Comparison of ENCODE assay signal across 22 mouse cellular contexts in genomic region chr2:66019235-66019634, GRCm38 (mm10).
A peak's percentile ranks its signal among the peaks of the same experiment; 100 is the strongest.
DNase-seq lines count a peak whose midpoint lies in the region; ATAC-seq lines count a peak whose summit lies in the region.
"Had no signal": no experiment of that assay in that cellular context is flagged by ENCODE, and none has a peak within 500 bp of the region (broad histone marks: within the 10 kb centered on the region; RNA-seq: fewer than 3 reads in every experiment).

No protein-coding gene starts in this region.

- H3K36me3 ChIP-seq in hindbrain, embryonic 13.5 days = peaks cover 43% of the 10 kb centered on the region
- no peaks in the 10 kb centered on the region; the same call in 1 of the 2 replicates for H3K36me3 ChIP-seq in hindbrain, embryonic 11.5 days (ENCODE audit: control insufficient read depth, insufficient read depth, low read length)
- peaks cover 52% of the 10 kb centered on the region for H3K36me3 ChIP-seq in midbrain, embryonic 13.5 days
- peaks cover 24% of the 10 kb centered on the region; the same call in 1 of the 2 replicates for H3K36me3 ChIP-seq in midbrain, embryonic 15.5 days (replicated peaks)
- peaks cover 53% of the 10 kb centered on the region for H3K36me3 ChIP-seq in neural tube, embryonic 13.5 days
- H3K36me3 ChIP-seq in neural tube, embryonic 15.5 days = peaks cover 37% of the 10 kb centered on the region
- H3K36me3 ChIP-seq: heart, embryonic 15.5 days had no signal

- H3K9me3 ChIP-seq in hindbrain, embryonic 13.5 days = no peaks in the 10 kb centered on the region
- H3K9me3 ChIP-seq in hindbrain, embryonic 11.5 days (ENCODE audit: control insufficient read depth, low read length) = no peaks in the 10 kb centered on the region
- 0 out of 2 replicates have a peak, but pooled peaks cover 4% of the 10 kb centered on the region for H3K9me3 ChIP-seq in midbrain, embryonic 13.5 days
- no peaks in the 10 kb centered on the region for H3K9me3 ChIP-seq in midbrain, embryonic 15.5 days
- H3K9me3 ChIP-seq in neural tube, embryonic 13.5 days = no peaks in the 10 kb centered on the region
- H3K9me3 ChIP-seq in neural tube, embryonic 15.5 days (replicated peaks) = no peaks in the 10 kb centered on the region
- H3K9me3 ChIP-seq: embryonic facial prominence, embryonic 13.5 days; forebrain, embryonic 12.5 days; heart, embryonic 15.5 days had no signal

- no peak for DNase-seq in hindbrain, embryonic 11.5 days (ENCODE audit: low spot score)
- no peak for DNase-seq in natural killer cell, adult 2 months (ENCODE audit: low spot score in 2 of 2)
- DNase-seq: adrenal gland, postnatal 14 days; cerebellum, adult 18-20 months; cerebellum, adult 9-11 months; cerebellum, postnatal 36 days; gastrocnemius, postnatal 10 days; heart, adult 2 months; heart, postnatal 14 days had no signal

- WGBS in hindbrain, embryonic 13.5 days = 91% methylated on average over 19 of the region's 19 CpGs
- WGBS in hindbrain, embryonic 11.5 days = 95% methylated on average over 19 of the region's 19 CpGs
- 94% methylated on average over 19 of the region's 19 CpGs for WGBS in midbrain, embryonic 13.5 days
- WGBS in midbrain, embryonic 15.5 days = 89% methylated on average over 19 of the region's 19 CpGs
- WGBS in neural tube, embryonic 13.5 days = 92% methylated on average over 19 of the region's 19 CpGs
- 92% methylated on average over 19 of the region's 19 CpGs for WGBS in neural tube, embryonic 15.5 days

- H3K4me2 ChIP-seq in hindbrain, embryonic 13.5 days = no peak overlapping the region
- no peak overlapping the region for H3K4me2 ChIP-seq in hindbrain, embryonic 11.5 days (replicated peaks; ENCODE audit: low read depth, low read length)
- no peak overlapping the region for H3K4me2 ChIP-seq in midbrain, embryonic 13.5 days (replicated peaks)
- no peak overlapping the region for H3K4me2 ChIP-seq in midbrain, embryonic 15.5 days
- no peak overlapping the region for H3K4me2 ChIP-seq in neural tube, embryonic 13.5 days
- H3K4me2 ChIP-seq in neural tube, embryonic 15.5 days = no peak overlapping the region
- H3K4me2 ChIP-seq: embryonic facial prominence, embryonic 13.5 days; forebrain, embryonic 12.5 days; heart, embryonic 11.5 days; heart, embryonic 15.5 days had no signal

- no peak for ATAC-seq in hindbrain, embryonic 13.5 days (ENCODE audit: low FRiP score)
- no peak for ATAC-seq in hindbrain, embryonic 11.5 days (ENCODE audit: low FRiP score)
- ATAC-seq in midbrain, embryonic 13.5 days = no peak
- no peak for ATAC-seq in midbrain, embryonic 15.5 days (replicated peaks)
- ATAC-seq in neural tube, embryonic 13.5 days (ENCODE audit: low read depth) = no peak
- ATAC-seq in neural tube, embryonic 15.5 days (ENCODE audit: low FRiP score) = no peak
- ATAC-seq: activated CD4-positive, CD25-positive, alpha-beta regulatory T cell, adult 4 months; forebrain, embryonic 16.5 days; Patski had no signal

- H3K27me3 ChIP-seq in hindbrain, embryonic 13.5 days = no peaks in the 10 kb centered on the region
- H3K27me3 ChIP-seq in hindbrain, embryonic 11.5 days (ENCODE audit: control insufficient read depth, insufficient read depth, low read length) = no peaks in the 10 kb centered on the region
- H3K27me3 ChIP-seq in midbrain, embryonic 13.5 days = no peaks in the 10 kb centered on the region
- H3K27me3 ChIP-seq in midbrain, embryonic 15.5 days (replicated peaks) = no peaks in the 10 kb centered on the region
- no peaks in the 10 kb centered on the region for H3K27me3 ChIP-seq in neural tube, embryonic 13.5 days
- H3K27me3 ChIP-seq in neural tube, embryonic 15.5 days (replicated peaks) = no peaks in the 10 kb centered on the region
- H3K27me3 ChIP-seq: CH12.LX; embryonic facial prominence, embryonic 13.5 days; forebrain, embryonic 12.5 days; heart, embryonic 15.5 days; Patski had no signal

- peaks cover 9% of the 10 kb centered on the region for H3K4me1 ChIP-seq in hindbrain, embryonic 13.5 days (replicated peaks)
- no peaks in the 10 kb centered on the region for H3K4me1 ChIP-seq in hindbrain, embryonic 11.5 days (replicated peaks; ENCODE audit: control insufficient read depth, insufficient read depth, low read length)
- H3K4me1 ChIP-seq in midbrain, embryonic 13.5 days (replicated peaks) = no peaks in the 10 kb centered on the region
- no peaks in the 10 kb centered on the region for H3K4me1 ChIP-seq in midbrain, embryonic 15.5 days
- H3K4me1 ChIP-seq in neural tube, embryonic 13.5 days (replicated peaks) = peaks cover 6% of the 10 kb centered on the region; the same call in 1 of the 2 replicates
- no peaks in the 10 kb centered on the region for H3K4me1 ChIP-seq in neural tube, embryonic 15.5 days
- H3K4me1 ChIP-seq: embryonic facial prominence, embryonic 13.5 days; forebrain, embryonic 12.5 days; heart, embryonic 15.5 days had no signal

- H3K4me3 ChIP-seq in hindbrain, embryonic 13.5 days = no peak overlapping the region
- H3K4me3 ChIP-seq in hindbrain, embryonic 11.5 days (ENCODE audit: low read depth, low read length) = no peak overlapping the region
- H3K4me3 ChIP-seq in midbrain, embryonic 13.5 days (replicated peaks) = no peak overlapping the region
- no peak overlapping the region for H3K4me3 ChIP-seq in midbrain, embryonic 15.5 days
- H3K4me3 ChIP-seq in neural tube, embryonic 13.5 days = no peak overlapping the region
- no peak overlapping the region for H3K4me3 ChIP-seq in neural tube, embryonic 15.5 days (replicated peaks)
- H3K4me3 ChIP-seq: embryonic facial prominence, embryonic 13.5 days; forebrain, embryonic 12.5 days; heart, adult 2 months; heart, embryonic 15.5 days had no signal

- peak overlapping the region; percentile 75 for H3K27ac ChIP-seq in hindbrain, embryonic 13.5 days
- H3K27ac ChIP-seq in hindbrain, embryonic 11.5 days (ENCODE audit: low read depth, low read length) = no peak overlapping the region
- H3K27ac ChIP-seq in midbrain, embryonic 13.5 days = peak overlapping the region; percentile 16; the same call in 1 of the 2 replicates
- no peak overlapping the region for H3K27ac ChIP-seq in midbrain, embryonic 15.5 days
- 0 out of 2 replicates have a peak overlapping the region, but pooled peaks have one; percentile 28 for H3K27ac ChIP-seq in neural tube, embryonic 13.5 days (replicated peaks)
- H3K27ac ChIP-seq in neural tube, embryonic 15.5 days (replicated peaks) = no peak overlapping the region
- H3K27ac ChIP-seq: embryonic facial prominence, embryonic 13.5 days; forebrain, embryonic 12.5 days; heart, adult 2 months; heart, embryonic 15.5 days had no signal

- 0 out of 2 replicates have a peak overlapping the region, but pooled peaks have one; percentile 2 for H3K9ac ChIP-seq in hindbrain, embryonic 13.5 days
- H3K9ac ChIP-seq in hindbrain, embryonic 11.5 days (ENCODE audit: low read depth, low read length) = no peak overlapping the region
- H3K9ac ChIP-seq in midbrain, embryonic 13.5 days (replicated peaks) = no peak overlapping the region; the same call in 1 of the 2 replicates
- no peak overlapping the region for H3K9ac ChIP-seq in midbrain, embryonic 15.5 days
- H3K9ac ChIP-seq in neural tube, embryonic 13.5 days = no peak overlapping the region
- H3K9ac ChIP-seq in neural tube, embryonic 15.5 days (replicated peaks) = no peak overlapping the region
- H3K9ac ChIP-seq: embryonic facial prominence, embryonic 13.5 days; forebrain, embryonic 12.5 days; heart, embryonic 15.5 days had no signal

Comparison
In these comparisons a context has a peak if more than half of its experiments do, and no peak if none do; other contexts are left out.
1. H3K27ac ChIP-seq: peak in hindbrain, embryonic 13.5 days (single experiment), midbrain, embryonic 13.5 days (single experiment) and neural tube, embryonic 13.5 days (single experiment); none in hindbrain, embryonic 11.5 days (single experiment), midbrain, embryonic 15.5 days (single experiment) and neural tube, embryonic 15.5 days (single experiment).